Mouse (Mus musculus) kidney, postnatal 0 days (tissue): ENCODE results near the gene Olfr1245. TPM values are rescaled to one million over a fixed set of nuclear protein-coding genes. Genes with fewer than 3 reads are reported as not detected.

ENCODE experiments used
- ATAC-seq: fragments of 200-750 bp; cut with Nextera tagmentation; replicated peaks from 2 replicates; pipeline ENCODE4 v1.8.0; 2017; ENCODE audit warnings: low read depth, moderate number of reproducible peaks, moderate TSS enrichment, moderate library complexity; ENCODE audit not compliant: low FRiP score
- DNase-seq: peaks from one replicate; pipeline ENCODE4 v3.0.0-alpha.2; 2016; ENCODE audit warnings: low spot score
- H3K27ac ChIP-seq: fragments of 300-500 bp; sonication (generic); 2 replicates; pipeline ENCODE4 v1.5.1; 2014; ENCODE audit warnings: mild to moderate bottlenecking
- H3K27me3 ChIP-seq: fragments of 300-500 bp; sonication (generic); 2 replicates; pipeline ENCODE4 v1.6.1; 2014; ENCODE audit warnings: low read length, mixed read lengths; ENCODE audit not compliant: insufficient read depth
- H3K36me3 ChIP-seq: fragments of 300-500 bp; sonication (generic); 2 replicates; pipeline ENCODE4 v1.6.1; 2014; ENCODE audit warnings: low read length, mixed read lengths; ENCODE audit not compliant: insufficient read depth
- H3K4me1 ChIP-seq: fragments of 300-500 bp; sonication (generic); replicated peaks from 2 replicates; pipeline ENCODE4 v1.6.1; 2014; ENCODE audit warnings: antibody characterized with exemption, low read length, mixed read lengths; ENCODE audit not compliant: insufficient read depth
- H3K4me2 ChIP-seq: fragments of 300-500 bp; sonication (generic); 2 replicates; pipeline ENCODE4 v1.6.1; 2014; ENCODE audit warnings: mild to moderate bottlenecking, low read length, moderate library complexity, mixed read lengths
- H3K4me3 ChIP-seq: fragments of 300-500 bp; sonication (generic); replicated peaks from 2 replicates; pipeline ENCODE4 v1.5.1; 2014; ENCODE audit warnings: low read depth, low read length
- H3K9ac ChIP-seq: fragments of 300-500 bp; sonication (generic); 2 replicates; pipeline ENCODE4 v1.6.1; 2014; ENCODE audit warnings: low read depth, low read length
- H3K9me3 ChIP-seq: fragments of 300-500 bp; sonication (generic); replicated peaks from 2 replicates; pipeline ENCODE4 v1.6.1; 2016; ENCODE audit warnings: low read length, inconsistent platforms, mixed read lengths
- CTCF ChIP-seq: IDR thresholded peaks from 2 replicates; pipeline ENCODE4 v1.5.1; 2016; ENCODE audit warnings: antibody characterized with exemption, low read depth, mild to moderate bottlenecking, moderate library complexity
- WGBS: fragments of 180-500 bp; shearing (Covaris S2); extraction: QIAGEN DNeasy Blood & Tissue Kit; methylation state at CpG from one replicate; pipeline ENCODE4 v1.1.7; 2014; 5-methylcytosine and 5-hydroxymethylcytosine counted together
- polyA plus RNA-seq: library from polyadenylated mRNA; unstranded; fragments of >200 nt; fragmentation: Nextera tagmentation; extraction: Ambion mirVana; gene quantifications from 2 replicates; pipeline ENCODE4 v1.2.1, GENCODE M21; 2015

Gene Olfr1245
- polyA plus RNA-seq, 1 experiment from 2014 or later, result not detected

DNA sequence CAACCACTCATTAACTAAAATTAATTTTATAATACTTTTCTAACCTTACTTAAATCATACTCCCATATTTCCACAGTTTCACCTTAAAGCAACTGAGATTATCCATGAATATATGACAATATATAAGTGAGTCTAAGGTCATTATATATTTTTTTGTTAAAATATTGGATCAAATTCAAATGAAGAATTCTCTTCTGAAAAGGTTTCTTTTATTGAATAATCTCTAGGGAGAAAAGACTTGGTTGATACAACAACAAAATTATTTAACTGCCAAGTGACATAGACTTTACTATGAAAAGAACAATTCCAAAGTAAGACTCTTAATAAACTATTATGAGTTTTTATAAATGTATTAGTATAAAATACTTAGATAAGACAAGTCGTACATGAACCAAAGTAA lies 46.9 kb downstream of the Olfr1245 start, which contains the start of gene Olfr1243:
TSS of gene Olfr1243 (minus strand) at position 101 of the 400 bp plus-strand sequence.
- H3K36me3 ChIP-seq, result no peaks in the 10 kb centered on the region
- H3K27me3 ChIP-seq, result no peaks in the 10 kb centered on the region
- no peaks in the 10 kb centered on the region for H3K9me3 ChIP-seq
- ATAC-seq, result no peak
- no peak within 1 kb of the TSS for H3K4me3 ChIP-seq
- H3K4me1 ChIP-seq, result no peaks in the 10 kb centered on the region
- WGBS, result 82% methylated on average over 1 of the region's 1 CpGs
- H3K4me2 ChIP-seq, result no peak within 1 kb of the TSS
- no peak within 1 kb of the TSS for H3K27ac ChIP-seq
- no peak for TF ChIP-seq CTCF
- H3K9ac ChIP-seq, result no peak within 1 kb of the TSS
- DNase-seq, result no peak

Other genes with a start within 250 kb of the Olfr1245 start
- gene Olfr1232, start 248.8 kb downstream of the Olfr1245 start, polyA plus RNA-seq, result not detected in 2 replicates
- not detected in 2 replicates for gene Olfr1233, start 236.0 kb downstream of the Olfr1245 start, polyA plus RNA-seq
- gene Olfr1234, start 213.6 kb downstream of the Olfr1245 start, polyA plus RNA-seq, result not detected in 2 replicates
- gene Olfr1238, start 168.8 kb downstream of the Olfr1245 start, polyA plus RNA-seq, result not detected in 2 replicates
- not detected in 2 replicates for gene Olfr1239, start 158.0 kb downstream of the Olfr1245 start, polyA plus RNA-seq
- not detected in 2 replicates for gene Olfr1240, start 135.4 kb downstream of the Olfr1245 start, polyA plus RNA-seq
- gene Olfr1241, start 91.3 kb downstream of the Olfr1245 start, polyA plus RNA-seq, result not detected in 2 replicates
- not detected in 2 replicates for gene Olfr1242, start 80.1 kb downstream of the Olfr1245 start, polyA plus RNA-seq
- gene Olfr1243, start 47.0 kb downstream of the Olfr1245 start, polyA plus RNA-seq, result not detected in 2 replicates
- not detected in 2 replicates for gene Olfr1246, start 14.7 kb upstream of the Olfr1245 start, polyA plus RNA-seq
- gene Olfr1247, start 35.7 kb upstream of the Olfr1245 start, polyA plus RNA-seq, result not detected in 2 replicates
- gene Olfr1248, start 39.8 kb upstream of the Olfr1245 start, polyA plus RNA-seq, result not detected in 2 replicates
- not detected in 2 replicates for gene Olfr1249, start 56.5 kb upstream of the Olfr1245 start, polyA plus RNA-seq
- not detected in 2 replicates for gene Olfr1250, start 83.0 kb upstream of the Olfr1245 start, polyA plus RNA-seq
- not detected in 2 replicates for gene Olfr1251, start 93.5 kb upstream of the Olfr1245 start, polyA plus RNA-seq
- gene Olfr1252, start 146.6 kb upstream of the Olfr1245 start, polyA plus RNA-seq, result not detected in 2 replicates
- not detected in 2 replicates for gene Olfr1253, start 178.6 kb upstream of the Olfr1245 start, polyA plus RNA-seq
- not detected in 2 replicates for gene Olfr1254, start 215.2 kb upstream of the Olfr1245 start, polyA plus RNA-seq
- gene Olfr1255, start 233.6 kb upstream of the Olfr1245 start, polyA plus RNA-seq, result not detected in 2 replicates